Mouse (Mus musculus): ENCODE results near the gene Prkca.

GRCm38 (mm10) chr11:108317878-108318277 lies 25.9 kb downstream of the Prkca start:
- TF ChIP-seq EP300 (IDR thresholded peaks at IDR 0.05; ENCODE audit: insufficient read depth, low read depth, low read length) (no peak), CTCF (IDR thresholded peaks at IDR 0.05) (no peak), POLR2A (IDR thresholded peaks at IDR 0.05; ENCODE audit: insufficient read depth, low read depth, low read length) (no peak)

Data from heart, adult 2 months (tissue).